8 mouse cellular contexts compared by ENCODE assay signal in genomic region chr14:121797457-121798410, GRCm38 (mm10). TPM values are rescaled to one million over a fixed set of nuclear protein-coding genes. Genes with fewer than 3 reads are reported as not detected.
DNase-seq lines count a peak whose midpoint lies in the region; ATAC-seq and TF ChIP-seq lines count a peak whose summit lies in the region.

Gene Dock9, minus strand, starts transcription at chr14:121797837.

- ATAC-seq in erythroid progenitor cell, adult 5-6 weeks (replicated peaks; ENCODE audit: low FRiP score, poor library complexity, severe bottlenecking), result peak; percentile 73
- ATAC-seq in heart, embryonic 12.5 days (ENCODE audit: insufficient number of reproducible peaks, low FRiP score), result peak; percentile 92
- peak; percentile 94 for ATAC-seq in kidney, postnatal 0 days (replicated peaks; ENCODE audit: low FRiP score, low read depth)
- peak; percentile 87 for ATAC-seq in liver, embryonic 11.5 days (replicated peaks; ENCODE audit: low FRiP score)
- ATAC-seq in stomach, embryonic 14.5 days (ENCODE audit: insufficient number of reproducible peaks, insufficient read depth, low FRiP score, low read depth), result peak; percentile 92

- no peaks in the 10 kb centered on the region for H3K9me3 ChIP-seq in heart, embryonic 12.5 days (replicated peaks)
- H3K9me3 ChIP-seq in kidney, postnatal 0 days (replicated peaks; ENCODE audit: low read length), result no peaks in the 10 kb centered on the region
- H3K9me3 ChIP-seq in liver, embryonic 11.5 days (ENCODE audit: control insufficient read depth, low read length), result no peaks in the 10 kb centered on the region
- H3K9me3 ChIP-seq in stomach, embryonic 14.5 days (ENCODE audit: control insufficient read depth, low read depth, low read length), result no peaks in the 10 kb centered on the region

- H3K4me2 ChIP-seq in heart, embryonic 12.5 days, result peak within 1 kb of the TSS; percentile 93
- peak within 1 kb of the TSS; percentile 82 for H3K4me2 ChIP-seq in kidney, postnatal 0 days (ENCODE audit: low read length)
- H3K4me2 ChIP-seq in liver, embryonic 11.5 days, result peak within 1 kb of the TSS; percentile 98
- peak within 1 kb of the TSS; percentile 90 for H3K4me2 ChIP-seq in stomach, embryonic 14.5 days (replicated peaks; ENCODE audit: low read depth, low read length)

- WGBS in heart, embryonic 12.5 days, result under 1% methylated on average over 87 of the region's 106 CpGs
- WGBS in kidney, postnatal 0 days, result under 1% methylated on average over 91 of the region's 106 CpGs
- WGBS in liver, embryonic 11.5 days, result under 1% methylated on average over 104 of the region's 106 CpGs
- whole genome bisulfite sequencing in stomach, embryonic 14.5 days, result under 1% methylated on average over 81 of the region's 106 CpGs

- H3K36me3 ChIP-seq in heart, embryonic 12.5 days, result no peaks in the 10 kb centered on the region
- no peaks in the 10 kb centered on the region for H3K36me3 ChIP-seq in kidney, postnatal 0 days (ENCODE audit: insufficient read depth, low read length)
- H3K36me3 ChIP-seq in liver, embryonic 11.5 days (ENCODE audit: control insufficient read depth, insufficient read depth, low read length), result no peaks in the 10 kb centered on the region
- H3K36me3 ChIP-seq in stomach, embryonic 14.5 days (ENCODE audit: control insufficient read depth, insufficient read depth, low read length), result no peaks in the 10 kb centered on the region

- H3K27me3 ChIP-seq in heart, embryonic 12.5 days (replicated peaks), result peaks cover 14% of the 10 kb centered on the region
- H3K27me3 ChIP-seq in kidney, postnatal 0 days (ENCODE audit: insufficient read depth, low read length), result no peaks in the 10 kb centered on the region
- no peaks in the 10 kb centered on the region; the same call in 1 of the 2 replicates for H3K27me3 ChIP-seq in liver, embryonic 11.5 days (replicated peaks; ENCODE audit: control insufficient read depth, insufficient read depth, low read length)
- no peaks in the 10 kb centered on the region for H3K27me3 ChIP-seq in stomach, embryonic 14.5 days (ENCODE audit: control insufficient read depth, insufficient read depth, low read length)

- H3K27ac ChIP-seq in heart, embryonic 12.5 days (ENCODE audit: poor library complexity, severe bottlenecking), result peak within 1 kb of the TSS; percentile 85
- peak within 1 kb of the TSS; percentile 85 for H3K27ac ChIP-seq in kidney, postnatal 0 days
- H3K27ac ChIP-seq in liver, embryonic 11.5 days (ENCODE audit: low read depth, low read length), result peak within 1 kb of the TSS; percentile 88
- peak within 1 kb of the TSS; percentile 74; the same call in 1 of the 2 replicates for H3K27ac ChIP-seq in stomach, embryonic 14.5 days (ENCODE audit: low read length)

- TF ChIP-seq CTCF in kidney, postnatal 0 days (IDR thresholded peaks at IDR 0.05; ENCODE audit: low read depth), result no peak

- H3K9ac ChIP-seq in heart, embryonic 12.5 days, result peak within 1 kb of the TSS; percentile 70
- peak within 1 kb of the TSS; percentile 72 for H3K9ac ChIP-seq in kidney, postnatal 0 days (ENCODE audit: low read depth, low read length)
- H3K9ac ChIP-seq in liver, embryonic 11.5 days (ENCODE audit: low read depth, low read length), result peak within 1 kb of the TSS; percentile 71
- peak within 1 kb of the TSS; percentile 59 for H3K9ac ChIP-seq in stomach, embryonic 14.5 days (replicated peaks; ENCODE audit: low read depth, low read length)

- DNase-seq in CD4-positive helper T cell, adult 2 months (ENCODE audit: low read depth, low spot score), result peak; percentile 92
- peak; percentile 47 for DNase-seq in brain, embryonic 18.5 days (ENCODE audit: low read depth, low spot score)
- DNase-seq in kidney, postnatal 0 days (ENCODE audit: low spot score), result peak; percentile 87
- peak; percentile 98 for DNase-seq in liver, embryonic 11.5 days (ENCODE audit: low spot score)
- peak; percentile 93 for DNase-seq in naive thymus-derived CD4-positive, alpha-beta T cell, adult 2 months (ENCODE audit: low read depth)

- peaks cover 14% of the 10 kb centered on the region for H3K4me1 ChIP-seq in heart, embryonic 12.5 days (replicated peaks)
- 0 out of 2 replicates have a peak, but pooled peaks cover 9% of the 10 kb centered on the region for H3K4me1 ChIP-seq in kidney, postnatal 0 days (replicated peaks; ENCODE audit: insufficient read depth, low read length)
- H3K4me1 ChIP-seq in liver, embryonic 11.5 days (replicated peaks; ENCODE audit: control insufficient read depth, insufficient read depth, low read length), result peaks cover 17% of the 10 kb centered on the region
- H3K4me1 ChIP-seq in stomach, embryonic 14.5 days (ENCODE audit: control insufficient read depth, insufficient read depth, low read length), result peaks cover 20% of the 10 kb centered on the region

- peak within 1 kb of the TSS; percentile 79 for H3K4me3 ChIP-seq in heart, embryonic 12.5 days
- peak within 1 kb of the TSS; percentile 72 for H3K4me3 ChIP-seq in kidney, postnatal 0 days (replicated peaks; ENCODE audit: low read depth, low read length)
- peak within 1 kb of the TSS; percentile 64 for H3K4me3 ChIP-seq in liver, embryonic 11.5 days (ENCODE audit: low read depth, low read length)
- H3K4me3 ChIP-seq in stomach, embryonic 14.5 days (ENCODE audit: low read depth, low read length), result peak within 1 kb of the TSS; percentile 68

RNA-seq across cellular contexts. Expression of gene Dock9, which starts in this region (rescaled TPM):
- total RNA-seq in erythroid progenitor cell, adult 5-6 weeks (2015; ENCODE audit: low replicate concordance), result 1.4 and 1.7 TPM in 2 replicates
- 1.1 and 1.7 TPM in 2 replicates for total RNA-seq in erythroid progenitor cell, adult 5-6 weeks (2017; ENCODE audit: low replicate concordance)
- polyA plus RNA-seq in heart, embryonic 12.5 days (2016; fragmentation: Nextera tagmentation; extraction: Ambion mirVana), result 7.0 and 7.1 TPM in 2 replicates
- polyA plus RNA-seq in kidney, postnatal 0 days (2015; fragmentation: Nextera tagmentation; extraction: Ambion mirVana), result 11.1 TPM in 2 replicates
- 5.0 and 5.2 TPM in 2 replicates for polyA plus RNA-seq in liver, embryonic 11.5 days (2014; fragmentation: Nextera tagmentation; extraction: Ambion mirVana)
- 25.3 and 28.0 TPM in 2 replicates for polyA plus RNA-seq in stomach, embryonic 14.5 days (2014; fragmentation: Nextera tagmentation; extraction: Ambion mirVana)

Comparison
In these comparisons a context has a peak if more than half of its experiments do, and no peak if none do; other contexts are left out.
1. Peak in every context shown above with its lines: DNase-seq, ATAC-seq, H3K4me3 ChIP-seq and H3K27ac ChIP-seq.
2. DNase-seq: peak in every context shown above with its lines; median percentile 98 in liver, embryonic 11.5 days; 93 in naive thymus-derived CD4-positive, alpha-beta T cell, adult 2 months; 92 in CD4-positive helper T cell, adult 2 months; 87 in kidney, postnatal 0 days; 47 in brain, embryonic 18.5 days.